Mouse (Mus musculus) olfactory bulb, adult 2 months (tissue): ENCODE measurements around the gene Thsd4.

Experiments
- CTCF ChIP-seq: fragments of 200-500 bp; IDR thresholded peaks from 2 replicates; pipeline ENCODE4 v1.5.1; 2012; ENCODE audit warnings: low read depth, mild to moderate bottlenecking, low read length, moderate library complexity; ENCODE audit not compliant: insufficient read depth
- POLR2A ChIP-seq: fragments of 200-500 bp; IDR thresholded peaks from 2 replicates; pipeline ENCODE4 v1.6.1; 2012; ENCODE audit warnings: mild to moderate bottlenecking, low read depth, low read length, moderate library complexity; ENCODE audit not compliant: insufficient read depth

- TF ChIP-seq CTCF (no peak), POLR2A (no peak)
These were observed 11.0 kb downstream of the Thsd4 start for GRCm38 (mm10) chr9:60510876-60511275.
